Mouse (Mus musculus): ENCODE data around the gene Dppa5a.
"Not testable (repeated sequence)": the region's sequence is repeated elsewhere in the genome, so short reads cannot be mapped to it uniquely, and the experiment has no call there.

Gene Dppa5a

GRCm38 (mm10) chr9:78367959-78368358 lies at the start of gene Dppa5a:
Dppa5a (minus strand) TSS chr9:78368177.
- DNase-seq (ENCODE audit: low read depth), result not testable (repeated sequence)

- DNase-seq (ENCODE audit: low read depth), result no peak
Measured at GRCm38 (mm10) chr9:78401596-78401995, 33.6 kb upstream of the Dppa5a start.

GRCm38 (mm10) chr9:78400570-78400969 lies 32.6 kb upstream of the Dppa5a start:
- DNase-seq (ENCODE audit: low read depth), result no peak

GRCm38 (mm10) chr9:78396517-78396916 lies 28.5 kb upstream of the Dppa5a start:
- no peak for DNase-seq (ENCODE audit: low read depth)

GRCm38 (mm10) chr9:78395630-78396351 lies 27.8 kb upstream of the Dppa5a start, which contains the start of gene Ddx43:
Ddx43 (plus strand) TSS chr9:78395777.
- DNase-seq (ENCODE audit: low read depth), result peak; percentile 62

- no peak for DNase-seq (ENCODE audit: low read depth)
Measured at GRCm38 (mm10) chr9:78395244-78395629, 27.3 kb upstream of the Dppa5a start.

- DNase-seq (ENCODE audit: low read depth), result no peak
Measured at GRCm38 (mm10) chr9:78394602-78395001, 26.6 kb upstream of the Dppa5a start.

GRCm38 (mm10) chr9:78393741-78394140 lies 25.8 kb upstream of the Dppa5a start:
- no peak for DNase-seq (ENCODE audit: low read depth)

- DNase-seq (ENCODE audit: low read depth), result no peak
Measured at GRCm38 (mm10) chr9:78389981-78390380, 22.0 kb upstream of the Dppa5a start.

- no peak for DNase-seq (ENCODE audit: low read depth)
Measured at GRCm38 (mm10) chr9:78386947-78387346, 19.0 kb upstream of the Dppa5a start.

- DNase-seq (ENCODE audit: low read depth), result no peak
Measured at GRCm38 (mm10) chr9:78385893-78386292, 17.9 kb upstream of the Dppa5a start.

GRCm38 (mm10) chr9:78378113-78378785 lies 10.3 kb upstream of the Dppa5a start, which contains the start of gene Ooep:
Ooep (minus strand) TSS chr9:78378725.
- no peak for DNase-seq (ENCODE audit: low read depth)

GRCm38 (mm10) chr9:78377546-78377945 lies 9.6 kb upstream of the Dppa5a start:
- DNase-seq (ENCODE audit: low read depth), result no peak

GRCm38 (mm10) chr9:78375486-78375885 lies 7.5 kb upstream of the Dppa5a start:
- no peak for DNase-seq (ENCODE audit: low read depth)

- no peak for DNase-seq (ENCODE audit: low read depth)
Measured at GRCm38 (mm10) chr9:78374885-78375389, 7.0 kb upstream of the Dppa5a start.

GRCm38 (mm10) chr9:78374397-78374796 lies 6.4 kb upstream of the Dppa5a start:
- DNase-seq (ENCODE audit: low read depth), result no peak

GRCm38 (mm10) chr9:78372827-78373504 lies 5.0 kb upstream of the Dppa5a start:
- DNase-seq (ENCODE audit: low read depth), result no peak

- DNase-seq (ENCODE audit: low read depth), result no peak
Measured at GRCm38 (mm10) chr9:78371441-78371840, 3.5 kb upstream of the Dppa5a start.

- DNase-seq (ENCODE audit: low read depth), result no peak
Measured at GRCm38 (mm10) chr9:78369786-78370185, 1.8 kb upstream of the Dppa5a start.

GRCm38 (mm10) chr9:78369349-78369748 lies 1.4 kb upstream of the Dppa5a start:
- no peak for DNase-seq (ENCODE audit: low read depth)

- no peak for DNase-seq (ENCODE audit: low read depth)
Measured at GRCm38 (mm10) chr9:78368671-78369293, 805 bp upstream of the Dppa5a start.

GRCm38 (mm10) chr9:78365850-78366544 lies 2.0 kb downstream of the Dppa5a start:
- no peak for DNase-seq (ENCODE audit: low read depth)
